Mouse (Mus musculus) urinary bladder, adult 18-20 months (tissue): ENCODE measurements around the gene Fstl4.

Source experiments
- DNase-seq, 2 experiments: peaks; one replicate each; pipeline ENCODE4 v3.0.0; 2022; ENCODE audit warnings: low spot score in 2 of 2, mixed read lengths in 2 of 2

The Fstl4 gene

DNA sequence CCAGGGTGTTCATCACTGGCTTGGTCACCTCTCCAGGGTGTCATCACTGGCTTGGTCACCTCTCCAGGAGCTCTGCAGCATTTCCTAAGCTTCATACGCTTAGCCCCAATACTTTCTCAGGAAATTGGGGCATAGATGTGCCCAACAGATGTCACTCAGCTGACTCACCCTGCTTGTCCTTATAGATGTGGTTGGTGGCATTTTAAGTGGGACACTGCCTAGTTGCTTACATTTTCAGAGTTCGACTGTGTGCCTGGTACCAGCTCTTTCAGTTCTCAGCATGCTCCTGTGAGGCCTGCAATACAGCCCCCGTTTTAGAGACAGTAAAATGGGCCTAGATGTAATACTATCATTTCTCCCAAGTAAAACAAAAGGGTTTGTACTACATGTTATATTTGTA is 8.6 kb downstream of the Fstl4 start:
- no peak for DNase-seq

DNA sequence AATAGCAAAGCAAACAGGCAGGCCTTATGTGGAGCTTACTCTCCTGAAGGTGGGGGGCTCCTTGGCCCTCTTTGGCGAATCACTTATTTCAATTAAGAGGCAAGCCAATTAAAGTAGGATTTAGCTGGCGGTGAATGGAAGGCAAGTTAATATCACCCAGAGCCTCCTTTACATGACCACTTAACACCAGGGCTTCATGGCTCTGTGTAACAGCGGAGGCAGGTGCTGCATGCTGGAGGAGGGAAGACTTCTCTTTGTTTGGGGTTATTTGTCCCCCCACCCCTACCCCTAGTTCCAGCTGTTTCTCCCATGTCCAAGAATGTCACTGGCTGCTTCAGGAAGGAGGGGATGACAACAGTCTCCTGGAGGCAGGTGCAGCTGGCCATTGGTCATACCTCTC is 10.9 kb downstream of the Fstl4 start:
- DNase-seq = no peak

DNA sequence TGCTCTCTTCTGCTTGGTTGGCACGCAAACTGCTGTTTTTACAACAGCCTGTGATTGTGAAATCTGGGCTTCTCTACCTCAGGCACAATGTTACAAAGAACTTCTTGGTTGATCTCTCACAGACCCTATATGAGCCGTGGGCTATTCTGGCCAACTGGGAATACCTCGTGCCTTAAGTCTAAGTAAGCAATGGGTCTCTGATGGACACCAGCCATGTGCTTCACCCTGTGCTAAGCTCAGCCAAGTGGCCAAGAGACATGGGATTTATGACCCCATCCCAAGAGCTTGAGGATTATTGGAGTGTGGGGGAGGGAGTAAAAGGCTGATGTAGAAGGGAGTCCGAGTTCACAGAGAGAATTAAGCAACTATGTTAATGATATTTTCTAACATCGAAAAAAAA is 18.0 kb downstream of the Fstl4 start:
- DNase-seq = no peak

DNA sequence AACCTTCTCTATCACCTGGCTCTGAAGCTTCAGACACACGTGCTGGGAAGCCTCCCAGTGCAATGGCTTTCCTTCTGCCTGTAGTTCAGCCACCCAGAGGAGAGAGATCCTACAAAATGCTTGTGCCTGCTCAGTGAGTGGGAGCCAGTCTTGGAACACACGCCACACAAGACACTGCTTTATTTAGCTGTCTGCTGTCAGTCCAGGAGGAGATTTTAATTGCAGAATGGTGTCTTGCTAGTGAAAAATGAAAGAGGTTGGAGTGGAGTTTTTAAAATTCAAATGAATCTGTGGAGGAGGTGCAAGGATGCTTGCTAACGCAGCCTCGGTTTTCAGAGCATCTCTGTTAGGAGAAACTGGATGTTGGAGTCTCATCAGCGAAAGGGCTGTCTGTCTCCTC is 29.9 kb downstream of the Fstl4 start:
- no peak for DNase-seq

DNA sequence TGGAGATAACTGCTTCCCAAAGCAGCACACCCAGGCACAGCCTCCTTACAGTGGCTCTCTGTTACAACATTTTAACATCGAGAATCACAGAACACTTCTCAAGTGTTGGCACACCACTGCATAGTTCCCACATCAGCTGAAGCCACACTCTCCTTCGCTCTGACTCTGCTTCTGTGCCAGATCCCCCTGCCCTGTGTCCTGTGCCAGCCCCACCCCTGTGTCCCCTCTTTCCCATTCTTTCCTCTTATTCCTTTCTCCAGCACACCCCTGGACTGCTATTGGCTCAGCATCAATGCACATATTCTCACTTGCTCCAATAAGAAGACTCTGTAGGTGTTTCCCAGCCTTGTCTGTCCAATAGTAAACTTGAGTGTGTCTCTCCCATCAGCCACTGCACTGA is 45.1 kb downstream of the Fstl4 start:
- no peak for DNase-seq

DNA sequence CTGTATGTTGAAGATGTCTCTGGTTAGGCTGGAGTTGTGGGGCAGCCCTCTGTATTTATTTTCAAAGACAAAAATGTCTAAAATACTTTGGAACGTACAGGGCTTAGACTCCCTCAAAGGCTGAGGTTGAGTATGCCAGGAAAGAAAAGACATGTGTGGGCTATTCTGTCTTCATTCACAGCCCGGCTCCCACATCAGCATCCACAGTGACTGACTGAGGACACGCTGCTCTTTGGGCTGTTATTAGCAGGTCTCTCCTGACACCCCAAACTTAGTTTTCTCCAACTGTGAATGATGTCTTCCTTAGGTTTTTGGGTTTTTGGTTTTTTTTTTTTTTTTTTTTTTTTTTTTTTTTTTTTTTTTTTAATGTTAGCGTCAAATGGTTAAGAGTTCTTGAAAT is 51.6 kb downstream of the Fstl4 start:
- DNase-seq = no peak

DNA sequence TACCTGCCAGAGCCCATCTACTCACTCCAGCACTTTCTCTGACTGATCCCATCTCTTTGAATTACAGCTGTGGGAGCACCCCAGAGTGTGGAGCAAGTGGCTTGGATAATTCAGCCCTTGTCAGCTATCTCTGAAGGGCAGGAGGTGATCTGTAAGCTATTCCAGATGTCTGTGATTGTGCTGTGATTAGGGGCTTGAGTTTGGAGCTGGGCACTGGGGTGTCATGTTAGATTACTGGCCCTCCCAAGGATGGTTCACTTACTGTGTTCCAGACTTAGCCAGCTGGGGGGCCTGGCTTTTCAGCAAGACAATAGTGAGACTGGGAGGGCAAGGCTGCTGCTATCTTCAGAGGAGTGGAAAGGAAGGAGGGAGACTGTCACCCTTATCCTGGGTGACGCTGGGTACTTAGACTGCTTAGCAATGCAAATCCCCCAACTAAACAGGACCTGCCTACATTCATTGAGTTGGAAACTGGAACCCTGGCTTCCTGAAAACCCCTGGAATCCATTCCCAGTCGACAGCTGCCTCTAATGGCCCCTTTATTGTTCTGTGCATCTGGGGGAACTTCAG is 56.0 kb downstream of the Fstl4 start:
- no peak for DNase-seq

DNA sequence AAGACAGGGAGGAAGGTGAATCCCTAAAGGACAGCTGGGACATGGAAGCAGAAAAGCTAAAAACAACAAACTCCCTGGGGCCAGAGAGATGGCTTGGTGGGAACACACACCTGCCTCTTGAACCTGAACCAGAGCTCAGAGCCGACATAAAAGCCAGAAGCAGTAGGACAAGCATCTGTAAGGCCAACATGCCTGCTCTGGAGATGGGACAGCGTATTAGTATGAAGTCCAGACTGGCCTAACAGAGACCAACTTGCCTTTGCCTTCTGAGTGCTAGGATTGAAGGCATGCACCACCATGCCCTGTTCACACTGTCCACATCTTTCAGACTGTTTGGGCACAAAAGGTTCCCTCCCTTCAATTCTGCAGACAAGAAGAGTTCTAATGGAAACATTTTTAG is 62.2 kb downstream of the Fstl4 start:
- no peak for DNase-seq

DNA sequence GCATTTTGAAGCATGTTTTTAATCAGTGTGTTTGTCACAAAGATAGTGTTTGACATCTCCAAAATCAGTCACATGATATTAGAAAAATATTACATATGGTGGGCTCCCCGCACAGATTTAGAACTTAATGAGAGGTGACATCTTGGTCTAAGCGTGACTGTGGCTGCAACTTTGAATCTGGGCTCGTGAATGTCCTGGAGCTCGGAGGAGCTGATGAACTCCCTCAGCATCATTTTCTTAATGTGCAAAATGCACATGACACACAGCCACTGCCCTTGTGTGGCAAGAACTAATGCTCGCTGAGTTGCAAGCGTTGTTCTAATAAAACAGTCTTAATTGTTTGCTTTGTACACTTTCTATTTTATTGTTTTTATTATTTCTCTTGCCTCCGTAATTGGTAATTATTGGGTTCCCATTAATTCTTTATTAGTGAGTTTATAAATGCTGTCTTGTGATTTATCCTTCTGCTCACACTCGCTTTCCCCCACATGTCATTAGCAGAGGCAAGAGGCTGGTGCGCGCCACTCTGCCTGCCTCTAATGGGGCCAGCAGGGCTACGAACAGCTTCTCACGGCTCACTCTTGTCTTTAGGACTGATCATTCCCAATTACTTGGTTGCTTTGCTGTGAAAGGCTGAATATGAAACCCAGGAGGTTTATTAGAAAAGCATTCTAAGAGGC is 67.3 kb downstream of the Fstl4 start:
- DNase-seq = no peak

DNA sequence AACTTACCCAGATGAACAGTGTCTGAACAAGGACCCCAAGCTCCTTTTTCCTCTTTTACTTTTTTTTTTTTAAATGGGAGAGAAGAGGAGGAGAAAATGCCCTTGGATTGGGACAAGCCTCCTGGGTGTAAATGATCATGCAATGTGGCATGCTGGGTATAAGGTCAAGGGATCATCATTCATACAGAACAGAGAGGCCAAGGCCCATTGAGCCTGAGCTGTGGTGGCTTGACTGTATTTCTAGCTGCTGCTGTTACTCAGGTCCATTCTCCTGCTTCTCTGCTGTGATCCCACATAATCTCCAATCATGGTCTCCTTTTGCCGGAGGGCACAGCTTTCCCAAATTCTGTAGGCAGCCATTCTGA is 67.9 kb downstream of the Fstl4 start:
- no peak for DNase-seq

DNA sequence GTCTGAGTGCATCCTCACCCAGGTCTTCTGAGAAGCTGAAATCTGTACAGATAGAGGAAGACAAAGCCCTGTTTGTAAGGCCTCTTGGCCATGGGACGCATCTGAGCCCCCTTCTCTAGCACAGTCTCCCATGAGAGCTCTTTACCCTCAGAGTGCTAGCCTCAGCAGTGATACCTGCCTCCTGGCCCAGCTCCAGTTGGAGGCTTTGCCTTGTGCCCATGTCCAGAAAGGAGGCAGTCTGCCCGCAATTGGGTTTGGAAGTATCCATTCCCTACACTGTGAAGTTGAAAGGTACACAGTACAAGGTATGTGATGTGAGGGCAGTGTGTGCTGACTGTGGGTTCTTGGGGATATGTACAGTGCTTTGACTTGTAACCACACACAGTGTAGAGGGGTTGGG is 84.3 kb downstream of the Fstl4 start:
- no peak for DNase-seq

DNA sequence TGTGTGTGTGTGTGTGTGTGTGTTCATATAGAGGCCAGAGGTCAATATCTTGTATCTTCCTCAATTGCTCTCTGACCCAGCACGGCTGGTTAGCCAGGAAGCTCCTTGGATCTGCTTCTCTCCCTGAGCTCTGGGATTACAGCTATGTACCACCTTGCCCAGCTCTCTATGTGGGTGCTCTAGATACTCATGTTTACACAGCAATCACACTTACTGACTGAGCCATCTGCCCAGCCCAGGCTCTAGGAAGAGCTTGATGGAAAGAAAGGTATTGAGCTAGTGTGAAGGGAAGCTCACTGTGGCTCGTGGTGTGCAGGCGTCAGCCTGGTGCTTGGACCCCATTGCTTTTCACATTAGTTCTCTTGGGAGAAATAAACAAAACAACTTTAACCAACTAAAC is 85.6 kb downstream of the Fstl4 start:
- DNase-seq = no peak

DNA sequence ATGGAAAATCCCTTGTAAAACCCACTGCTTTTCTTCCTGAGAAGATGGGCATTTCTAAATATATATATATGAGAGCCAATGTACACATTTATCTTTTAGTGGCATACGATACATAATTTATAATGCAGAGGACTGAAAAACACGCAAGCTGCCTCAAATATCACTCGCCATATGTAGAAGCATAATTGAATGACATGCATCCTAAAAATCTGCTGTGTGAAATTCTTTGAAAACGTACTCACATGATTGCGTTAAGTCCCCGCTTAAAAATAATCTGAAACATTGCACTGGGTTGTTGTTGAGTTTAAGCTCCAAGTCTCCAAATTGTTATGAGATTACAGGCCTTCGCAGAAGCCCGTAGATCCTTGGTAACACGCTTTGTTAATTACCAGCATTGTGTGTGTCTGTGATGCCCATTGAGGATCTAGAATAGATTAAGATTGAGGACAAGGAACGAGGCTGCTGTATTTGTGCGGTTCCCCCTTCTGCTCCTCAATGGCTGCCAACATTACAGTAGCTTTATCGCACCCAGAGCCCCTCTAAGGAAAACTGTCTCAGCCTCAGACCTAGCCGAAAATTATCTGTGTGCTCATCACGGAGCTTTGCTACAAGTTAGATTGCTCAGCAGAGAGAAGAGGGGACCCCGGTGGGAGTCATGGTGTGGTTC is 108.5 kb downstream of the Fstl4 start:
- no peak for DNase-seq

DNA sequence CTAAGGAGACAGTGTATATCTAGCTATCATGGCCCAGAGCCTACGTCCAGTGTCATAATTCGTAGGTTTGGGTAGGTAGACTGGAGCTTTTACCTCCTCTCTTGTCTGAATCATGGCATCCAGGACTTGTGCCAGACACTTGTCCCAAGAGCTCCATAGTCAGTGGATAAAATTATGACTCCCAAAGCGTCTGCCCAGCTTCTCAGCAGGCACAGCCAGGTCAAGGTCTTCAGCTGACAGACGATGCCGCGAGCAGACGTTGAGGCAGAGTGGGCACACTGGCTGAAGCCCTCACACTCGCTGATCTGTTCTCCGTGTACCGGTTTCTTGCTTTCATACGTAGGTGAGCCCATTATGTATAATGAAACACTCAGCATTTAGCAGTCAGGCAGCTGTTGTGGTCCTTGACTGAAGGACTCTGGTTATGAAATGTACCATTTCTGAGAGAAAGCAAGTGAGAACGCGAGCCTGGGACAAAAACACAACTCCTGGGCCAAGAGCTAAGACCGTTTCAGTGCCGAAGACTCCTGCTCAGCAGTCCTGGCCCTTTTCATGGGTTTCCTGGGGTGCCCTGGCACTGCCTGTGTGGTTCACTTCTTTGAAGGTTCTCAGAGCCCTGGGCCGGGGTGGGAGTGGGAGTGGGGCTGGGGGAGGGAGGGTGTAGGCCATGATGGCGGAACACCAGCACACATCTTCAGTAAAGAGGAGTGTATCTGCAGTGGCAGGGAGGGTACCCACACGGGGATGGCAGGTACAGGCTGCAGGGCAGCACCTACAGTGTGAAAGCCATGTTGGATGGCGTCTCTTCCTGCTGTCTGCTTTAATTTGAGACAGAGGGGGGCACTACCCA is 111.7 kb downstream of the Fstl4 start:
- no peak for DNase-seq

DNA sequence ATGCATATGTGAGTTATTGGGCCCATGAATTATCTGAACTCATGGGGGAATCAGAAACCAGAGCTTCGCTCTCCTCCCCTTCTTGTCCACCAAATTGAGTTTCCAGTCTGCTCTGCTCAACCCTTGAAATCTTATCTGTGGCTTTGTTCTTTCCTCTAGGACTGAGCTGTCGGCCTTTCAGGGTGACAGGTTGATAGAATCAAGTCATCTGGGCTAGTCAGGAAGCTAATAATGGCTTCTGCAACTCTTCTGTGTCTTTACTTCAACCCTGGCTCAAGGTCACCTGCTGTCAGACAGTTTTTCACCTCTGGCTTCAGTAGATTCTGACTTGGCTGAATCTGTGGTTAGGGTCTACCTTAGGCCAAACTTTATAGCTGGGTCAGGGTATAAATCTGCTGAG is 113.2 kb downstream of the Fstl4 start:
- no peak for DNase-seq

DNA sequence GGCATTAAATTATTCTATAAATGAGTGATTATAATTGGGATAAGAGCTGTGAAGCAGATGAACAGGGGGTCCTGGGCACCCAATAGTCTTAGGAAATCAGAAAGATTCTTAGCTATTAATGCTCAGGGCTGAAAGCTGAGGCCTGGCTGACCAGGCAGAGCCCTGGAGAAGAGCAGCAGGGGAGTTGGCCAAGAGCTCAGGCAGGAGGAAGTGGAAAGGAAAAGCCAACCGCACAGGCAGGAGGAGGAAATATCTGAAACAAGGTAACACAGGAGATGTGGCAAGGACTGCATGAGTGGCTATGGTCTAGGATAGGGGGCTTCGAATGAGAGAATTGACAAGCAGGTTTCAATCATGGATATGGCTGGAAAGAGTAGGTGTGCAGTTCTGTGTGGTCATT is 115.5 kb downstream of the Fstl4 start:
- no peak for DNase-seq

DNA sequence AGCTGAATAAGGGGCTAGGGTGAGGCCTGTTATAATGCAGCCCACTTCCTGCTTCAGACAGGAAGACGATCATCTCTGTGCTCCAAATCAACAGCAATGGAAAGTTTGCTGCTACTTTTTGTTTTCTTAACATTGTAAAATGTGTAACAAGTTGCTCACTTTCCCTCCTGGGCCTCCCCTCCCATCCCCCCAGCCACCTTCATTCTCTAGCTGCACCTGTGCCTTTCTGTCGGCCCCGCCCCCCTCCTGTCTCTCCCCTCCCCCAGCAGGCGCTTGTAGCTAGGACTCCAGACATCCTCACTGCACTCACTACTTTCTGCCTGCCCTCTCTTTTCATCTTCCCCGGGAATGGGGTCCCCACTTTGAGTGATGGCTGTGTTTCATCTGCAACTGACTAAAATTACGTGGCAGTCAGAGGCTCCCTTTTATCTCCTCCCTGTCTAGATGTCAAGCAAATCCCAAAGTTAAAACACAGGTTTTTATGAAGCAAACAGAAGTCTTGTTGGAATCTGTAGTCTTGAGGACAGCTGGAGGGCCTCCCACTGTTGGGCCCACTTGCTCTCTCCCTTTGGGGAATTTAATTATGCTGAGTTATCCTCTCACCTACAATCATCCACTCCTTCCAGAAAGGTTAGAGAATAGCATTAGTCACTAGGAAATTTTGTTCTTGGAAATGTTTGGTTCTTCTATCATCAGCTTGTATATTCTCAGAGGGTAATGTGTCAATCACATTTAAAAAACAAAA is 122.3 kb downstream of the Fstl4 start:
- no peak for DNase-seq

DNA sequence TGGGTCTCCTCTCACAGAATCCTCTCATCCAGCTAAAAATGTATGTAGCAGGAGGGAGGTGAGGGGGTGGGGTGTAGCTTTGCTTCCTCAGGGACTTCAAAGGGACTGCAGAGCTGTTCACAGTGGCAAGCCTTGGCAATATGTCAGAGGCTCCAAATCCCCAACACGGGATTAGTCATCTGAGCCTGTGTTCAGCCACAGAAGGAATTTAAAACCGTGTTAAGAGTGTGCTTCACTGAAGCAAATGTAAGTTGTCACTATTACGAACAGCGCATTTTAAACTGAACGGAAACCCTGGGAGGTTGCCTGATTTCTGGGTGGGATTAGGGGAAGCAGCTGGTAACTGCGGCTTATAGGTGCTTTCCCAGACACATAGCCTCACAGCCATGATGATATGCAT is 123.7 kb downstream of the Fstl4 start:
- no peak for DNase-seq

DNA sequence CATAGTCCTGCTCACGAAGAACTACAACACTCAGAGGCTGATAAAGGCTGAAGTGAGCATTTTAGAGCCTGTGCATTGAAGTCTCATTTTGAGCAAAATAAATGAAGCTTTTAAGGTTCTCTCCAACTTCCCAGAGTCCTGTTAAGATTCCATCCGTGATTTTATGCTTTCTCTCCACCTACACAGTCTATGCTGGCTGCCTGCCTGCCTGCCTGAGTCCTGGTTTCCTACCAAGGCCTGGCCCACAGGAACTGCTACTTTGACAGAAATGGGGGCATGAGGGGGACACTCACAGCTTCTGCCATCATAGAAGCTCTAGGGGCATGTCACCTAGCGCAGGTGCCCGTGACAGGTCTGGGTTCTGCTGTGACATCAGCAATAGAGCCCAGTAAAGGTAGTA is 125.1 kb downstream of the Fstl4 start:
- DNase-seq = no peak

DNA sequence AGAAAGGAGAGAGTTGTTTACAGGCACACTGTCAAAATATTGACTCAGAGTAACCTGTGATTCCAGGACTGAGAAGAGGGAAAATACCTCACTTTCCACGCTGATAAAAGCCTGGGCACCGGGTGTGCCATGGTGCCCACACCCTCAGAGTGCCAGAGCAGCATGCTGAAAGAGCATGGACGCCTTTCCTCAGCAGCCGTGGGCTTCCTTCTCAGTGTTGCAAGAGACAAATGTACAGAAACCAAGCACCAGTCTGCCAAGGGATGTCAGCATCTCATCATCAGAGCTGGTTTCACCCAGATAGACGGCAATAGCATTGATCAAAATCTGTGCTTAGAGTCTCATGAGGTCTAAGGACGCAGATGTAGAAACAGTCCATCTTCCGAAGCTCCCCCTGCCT is 125.7 kb downstream of the Fstl4 start:
- no peak for DNase-seq

DNA sequence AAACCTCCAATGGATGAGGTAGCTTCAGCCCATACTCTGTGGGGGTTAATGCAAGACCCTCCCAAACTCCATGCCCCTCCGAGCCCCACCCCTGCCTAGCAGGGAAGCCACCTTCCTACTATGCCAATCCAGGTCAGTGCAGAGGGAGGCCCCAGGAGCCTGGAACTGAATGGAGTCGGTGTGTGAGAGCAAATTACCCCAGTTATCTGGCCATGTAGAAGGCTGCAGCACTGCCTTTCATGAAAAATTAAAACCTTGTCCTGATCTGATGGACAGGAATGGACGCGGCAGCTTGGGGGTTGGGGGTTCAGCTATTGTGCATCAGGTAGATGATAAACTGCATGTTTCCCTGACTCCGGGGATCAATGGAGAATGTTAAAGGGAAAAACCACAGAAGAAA is 139.7 kb downstream of the Fstl4 start:
- DNase-seq = no peak

DNA sequence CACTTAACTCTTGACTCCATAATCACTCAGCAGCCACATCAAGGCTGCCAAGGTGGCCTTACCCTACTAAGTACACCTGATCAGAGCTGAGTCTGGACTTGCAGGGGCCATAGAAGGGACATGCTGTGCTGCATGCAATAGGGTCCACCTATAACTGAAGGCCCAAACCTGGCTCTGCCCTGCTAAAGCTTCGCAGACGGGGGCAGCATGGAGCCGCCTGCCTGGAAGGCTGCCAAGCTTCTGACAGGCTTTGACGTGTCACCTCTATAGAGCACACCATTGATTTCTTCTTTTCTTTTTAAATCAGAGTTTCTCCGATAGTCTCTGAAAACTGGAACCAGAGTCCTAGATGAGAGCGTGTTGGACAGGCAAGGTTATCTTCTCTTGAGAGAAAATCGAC is 146.4 kb downstream of the Fstl4 start:
- DNase-seq = peak; percentile 5 to 36
